Mouse (Mus musculus) embryonic facial prominence, embryonic 14.5 days (tissue): ENCODE data around the gene Wdr95. TPM values are rescaled to one million over a fixed set of nuclear protein-coding genes. Genes with fewer than 3 reads are reported as not detected.

Source experiments
- ATAC-seq: fragments of 200-750 bp; cut with Nextera tagmentation; 2 replicates; pipeline ENCODE4 v1.8.0; 2017; ENCODE audit warnings: low read depth, moderate number of reproducible peaks, moderate TSS enrichment
- DNase-seq: peaks from one replicate; pipeline ENCODE4 v3.0.0-alpha.2; 2015; ENCODE audit warnings: low spot score
- H3K27ac ChIP-seq: fragments of 300-500 bp; sonication (generic); replicated peaks from 2 replicates; pipeline ENCODE4 v1.5.1; 2014; ENCODE audit warnings: low read depth, mild to moderate bottlenecking, low read length, moderate library complexity
- H3K27me3 ChIP-seq: fragments of 300-500 bp; sonication (generic); replicated peaks from 2 replicates; pipeline ENCODE4 v1.6.1; 2014; ENCODE audit warnings: low read length; ENCODE audit not compliant: control insufficient read depth, insufficient read depth
- H3K36me3 ChIP-seq: fragments of 300-500 bp; sonication (generic); 2 replicates; pipeline ENCODE4 v1.6.1; 2014; ENCODE audit warnings: low read length, mixed read lengths; ENCODE audit not compliant: control insufficient read depth, insufficient read depth
- H3K4me1 ChIP-seq: fragments of 300-500 bp; sonication (generic); 2 replicates; pipeline ENCODE4 v1.6.1; 2014; ENCODE audit warnings: antibody characterized with exemption, low read length; ENCODE audit not compliant: control insufficient read depth, insufficient read depth
- H3K4me2 ChIP-seq: fragments of 300-500 bp; sonication (generic); 2 replicates; pipeline ENCODE4 v1.6.1; 2014; ENCODE audit warnings: low read depth, mild to moderate bottlenecking, low read length, moderate library complexity, mixed read lengths
- H3K4me3 ChIP-seq: fragments of 300-500 bp; sonication (generic); 2 replicates; pipeline ENCODE4 v1.5.1; 2014; ENCODE audit warnings: low read depth, mild to moderate bottlenecking, low read length
- H3K9ac ChIP-seq: fragments of 300-500 bp; sonication (generic); 2 replicates; pipeline ENCODE4 v1.6.1; 2014; ENCODE audit warnings: low read depth, mild to moderate bottlenecking, low read length, moderate library complexity, mixed read lengths
- H3K9me3 ChIP-seq: fragments of 300-500 bp; sonication (generic); 2 replicates; pipeline ENCODE4 v1.6.1; 2016; ENCODE audit warnings: low read length; ENCODE audit not compliant: control insufficient read depth
- WGBS: fragments of 180-500 bp; shearing (Covaris S2); extraction: QIAGEN DNeasy Blood & Tissue Kit; methylation state at CpG from one replicate; pipeline ENCODE4 v1.1.7; 2014; 5-methylcytosine and 5-hydroxymethylcytosine counted together
- polyA plus RNA-seq: library from polyadenylated mRNA; unstranded; fragments of >200 nt; fragmentation: Nextera tagmentation; extraction: Ambion mirVana; gene quantifications from 2 replicates; pipeline ENCODE4 v1.2.1, GENCODE M21; 2014

Gene Wdr95
- polyA plus RNA-seq, 1 experiment from 2014 or later, result 0.72 TPM

DNA sequence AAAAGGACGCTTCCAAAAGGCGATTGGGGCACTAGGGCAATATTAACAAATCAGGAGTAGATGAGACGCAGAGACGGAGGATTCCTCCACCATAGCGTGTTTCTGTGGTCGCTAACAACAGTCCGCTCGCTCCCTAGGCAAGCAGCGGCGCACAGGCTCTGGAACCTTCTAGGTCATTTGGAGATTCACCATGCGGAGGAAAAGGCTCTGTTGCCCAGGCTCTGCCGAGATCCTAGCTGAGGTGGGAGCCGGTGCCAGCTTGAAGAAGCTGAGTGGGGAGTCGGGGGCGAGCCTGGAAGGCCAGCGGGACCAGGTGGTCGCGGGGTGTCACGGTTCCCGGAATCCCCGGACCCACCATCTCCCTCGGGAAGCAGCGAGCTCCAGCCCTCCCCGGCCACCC is 107.1 kb downstream of the Wdr95 start:
- ATAC-seq (no peak), DNase-seq (peak; percentile 53)
- no peaks in the 10 kb centered on the region for H3K9me3 ChIP-seq
- H3K4me2 ChIP-seq, result peak overlapping the region; percentile 65
- H3K27me3 ChIP-seq, result no peaks in the 10 kb centered on the region
- H3K4me3 ChIP-seq, result peak overlapping the region; percentile 56
- peak overlapping the region; percentile 70 for H3K9ac ChIP-seq
- under 1% methylated on average over 22 of the region's 24 CpGs for WGBS
- peak overlapping the region; percentile 75 for H3K27ac ChIP-seq
- H3K4me1 ChIP-seq, result peaks cover 13% of the 10 kb centered on the region
- H3K36me3 ChIP-seq, result peaks cover 32% of the 10 kb centered on the region

GRCm38 (mm10) chr5:149636075-149636920 is 107.8 kb downstream of the Wdr95 start, which contains the start of gene Hsph1:
Hsph1 (minus strand) TSS chr5:149636376.
- H3K27me3 ChIP-seq, result no peaks in the 10 kb centered on the region
- H3K27ac ChIP-seq, result peak within 1 kb of the TSS; percentile 75
- peaks cover 13% of the 10 kb centered on the region for H3K4me1 ChIP-seq
- peak within 1 kb of the TSS; percentile 65 for H3K4me2 ChIP-seq
- H3K36me3 ChIP-seq, result peaks cover 24% of the 10 kb centered on the region
- H3K9ac ChIP-seq, result peak within 1 kb of the TSS; percentile 70
- H3K4me3 ChIP-seq, result peak within 1 kb of the TSS; percentile 56
- DNase-seq, result peak; percentile 100
- peak; percentile 98 for ATAC-seq
- under 1% methylated on average over 44 of the region's 60 CpGs for WGBS
- H3K9me3 ChIP-seq, result no peaks in the 10 kb centered on the region

DNA sequence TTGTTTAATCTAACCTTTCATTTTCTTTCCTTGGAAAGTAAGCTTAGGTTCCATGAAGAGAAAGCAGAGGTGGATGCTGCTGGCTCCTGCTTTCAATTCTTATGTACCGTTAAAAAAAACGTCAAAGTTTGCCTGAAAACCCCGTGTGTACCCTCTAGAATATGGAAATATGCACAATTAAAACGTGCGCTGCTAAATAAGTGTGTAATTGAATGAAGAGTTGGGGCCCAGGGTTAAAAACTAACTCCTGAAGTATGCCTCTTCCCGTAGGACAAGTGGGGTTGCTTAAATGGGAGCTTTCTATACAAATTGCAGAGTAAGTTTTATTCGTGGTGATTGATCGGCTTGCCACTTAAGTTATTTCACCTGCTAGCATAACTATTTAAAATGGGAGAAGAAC is 108.8 kb downstream of the Wdr95 start:
- DNase-seq, result no peak
- WGBS, result 43% methylated on average over 8 of the region's 8 CpGs
- no peak for ATAC-seq
- Histone ChIP-seq H3K36me3 (peaks cover 14% of the 10 kb centered on the region), H3K4me3 (peak overlapping the region; percentile 56), H3K27ac (peak overlapping the region; percentile 68; the same call in 1 of the 2 replicates), H3K9me3 (no peaks in the 10 kb centered on the region), H3K4me1 (peaks cover 13% of the 10 kb centered on the region), H3K27me3 (no peaks in the 10 kb centered on the region), H3K4me2 (peak overlapping the region; percentile 65), H3K9ac (peak overlapping the region; percentile 70)

- Histone ChIP-seq H3K4me3 (no peak overlapping the region), H3K9ac (no peak overlapping the region), H3K4me2 (no peak overlapping the region), H3K27me3 (no peaks in the 10 kb centered on the region), H3K9me3 (no peaks in the 10 kb centered on the region), H3K4me1 (no peaks in the 10 kb centered on the region), H3K27ac (no peak overlapping the region), H3K36me3 (no peaks in the 10 kb centered on the region)
- 73% methylated on average over 8 of the region's 8 CpGs for WGBS
- DNase-seq (no peak), ATAC-seq (no peak)
Observed at GRCm38 (mm10) chr5:149641277-149641892, 112.9 kb downstream of the Wdr95 start.

- Histone ChIP-seq H3K36me3 (no peaks in the 10 kb centered on the region), H3K9ac (no peak overlapping the region), H3K27me3 (no peaks in the 10 kb centered on the region), H3K4me2 (no peak overlapping the region), H3K4me1 (no peaks in the 10 kb centered on the region), H3K4me3 (no peak overlapping the region), H3K27ac (no peak overlapping the region), H3K9me3 (no peaks in the 10 kb centered on the region)
- 0 out of 2 replicates have a peak, but pooled peaks have one; percentile 38 for ATAC-seq
- no peak for DNase-seq
- WGBS, result 52% methylated on average over 6 of the region's 6 CpGs
Observed at GRCm38 (mm10) chr5:149642366-149642765, 113.9 kb downstream of the Wdr95 start.

DNA sequence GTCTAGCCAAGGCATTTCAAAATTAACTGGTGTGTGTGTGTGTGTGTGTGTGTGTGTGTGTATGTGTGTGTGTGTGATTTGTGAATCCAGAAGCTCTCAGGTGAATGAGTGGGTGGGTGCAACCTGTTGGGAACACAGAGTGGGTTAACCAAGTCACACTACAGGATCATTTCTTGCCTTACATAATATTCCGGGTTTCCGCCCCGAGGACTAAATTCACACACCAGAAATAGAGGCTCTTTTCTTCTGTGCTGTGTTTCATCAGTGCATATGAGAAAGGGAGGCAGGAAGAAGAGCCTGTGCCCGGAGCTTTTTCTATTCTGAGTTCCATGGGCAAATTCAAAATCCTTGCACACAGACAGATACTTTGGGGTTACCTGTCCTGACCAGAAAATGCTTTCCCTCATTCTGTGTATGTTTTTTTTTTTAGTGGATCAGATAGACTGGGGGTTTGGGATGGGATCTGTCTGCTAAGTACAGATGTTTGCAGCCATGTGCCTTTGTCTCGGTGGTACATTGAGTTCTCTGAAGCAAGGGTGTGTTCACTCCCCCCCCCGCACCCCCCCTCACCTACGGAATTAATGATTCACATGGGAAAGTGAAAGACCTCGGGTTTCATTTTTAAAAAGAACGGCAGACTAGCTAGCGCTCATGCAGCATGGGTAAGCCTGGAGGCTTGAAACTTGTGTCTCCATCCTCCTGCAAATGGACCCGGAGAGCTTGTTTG is 114.5 kb downstream of the Wdr95 start:
- no peak for DNase-seq
- Histone ChIP-seq H3K4me3 (no peak overlapping the region), H3K4me1 (no peaks in the 10 kb centered on the region), H3K36me3 (no peaks in the 10 kb centered on the region), H3K4me2 (no peak overlapping the region), H3K27me3 (no peaks in the 10 kb centered on the region), H3K27ac (no peak overlapping the region), H3K9me3 (no peaks in the 10 kb centered on the region), H3K9ac (no peak overlapping the region)
- 74% methylated on average over 11 of the region's 11 CpGs for WGBS
- no peak for ATAC-seq

DNA sequence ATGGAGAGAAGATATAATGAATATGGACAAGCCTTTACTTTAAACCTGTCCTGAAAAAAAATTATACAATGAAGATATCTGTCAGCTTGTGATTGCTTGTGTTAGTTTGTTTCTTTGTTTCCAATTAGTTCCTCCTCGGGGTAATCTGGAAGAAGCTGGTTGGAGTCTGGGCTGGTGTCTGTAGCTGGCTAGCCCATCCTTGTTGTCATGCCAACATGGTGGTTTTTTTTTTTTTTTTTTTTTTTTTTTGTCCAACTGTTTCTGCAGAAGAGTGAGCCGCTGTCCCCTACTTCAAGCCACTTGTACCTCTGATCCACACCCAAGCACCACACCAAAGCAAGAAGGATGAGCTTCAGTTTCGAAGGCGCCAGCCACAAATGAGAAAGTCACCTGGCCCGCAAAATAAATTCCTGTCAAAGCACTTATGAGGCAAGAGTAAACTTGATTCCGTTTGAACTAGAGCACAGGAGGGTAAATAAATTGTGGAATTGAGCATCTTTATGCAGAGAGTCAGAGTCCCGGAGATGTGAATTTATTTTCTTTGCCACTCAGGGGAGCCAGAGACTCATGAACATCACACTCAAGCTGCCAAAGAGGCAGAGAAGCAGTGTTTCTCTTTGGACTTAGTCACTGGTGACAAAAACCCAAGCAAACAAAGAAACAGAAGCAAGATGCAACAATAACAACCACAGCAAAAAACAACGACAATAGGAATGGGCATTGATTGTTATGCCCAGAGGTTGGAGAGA is 119.1 kb downstream of the Wdr95 start:
- Histone ChIP-seq H3K9ac (no peak overlapping the region), H3K27ac (no peak overlapping the region), H3K4me1 (no peaks in the 10 kb centered on the region), H3K4me3 (no peak overlapping the region), H3K4me2 (no peak overlapping the region), H3K27me3 (no peaks in the 10 kb centered on the region), H3K9me3 (no peaks in the 10 kb centered on the region), H3K36me3 (no peaks in the 10 kb centered on the region)
- no peak for DNase-seq
- no peak for ATAC-seq
- WGBS, result 62% methylated on average over 8 of the region's 8 CpGs

DNA sequence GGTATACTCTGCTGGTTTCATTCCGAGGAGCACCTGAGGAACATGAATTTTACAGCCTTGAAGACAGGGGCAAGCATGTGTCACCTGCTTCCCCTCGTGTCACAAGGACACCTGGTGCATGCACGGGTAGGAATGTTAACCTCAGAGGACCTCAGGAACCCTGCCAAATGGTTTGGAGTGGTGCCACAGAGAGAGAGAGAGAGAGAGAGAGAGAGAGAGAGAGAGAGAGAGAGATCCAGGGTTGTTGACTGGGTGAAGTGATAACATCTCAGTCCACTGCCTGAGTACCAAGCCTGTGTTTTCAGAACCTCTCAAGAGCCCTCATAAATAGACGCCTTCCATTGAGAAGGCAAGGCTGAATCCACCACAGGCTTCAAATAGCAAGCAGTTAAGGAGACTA is 119.7 kb downstream of the Wdr95 start:
- DNase-seq, result no peak
- no peak overlapping the region for H3K9ac ChIP-seq
- H3K27ac ChIP-seq, result no peak overlapping the region
- H3K27me3 ChIP-seq, result no peaks in the 10 kb centered on the region
- no peaks in the 10 kb centered on the region for H3K9me3 ChIP-seq
- no peaks in the 10 kb centered on the region for H3K4me1 ChIP-seq
- H3K4me2 ChIP-seq, result no peak overlapping the region
- ATAC-seq, result no peak
- 54% methylated on average over 4 of the region's 4 CpGs for WGBS
- H3K36me3 ChIP-seq, result no peaks in the 10 kb centered on the region
- no peak overlapping the region for H3K4me3 ChIP-seq
